Mouse (Mus musculus) NIH3T3 (cell line): ENCODE results near the gene Celf2.

ENCODE experiments used
- DNase-seq: peaks from one replicate; pipeline ENCODE4 v3.0.0-alpha.2; 2012; ENCODE audit warnings: low read depth

Gene Celf2

GRCm38 (mm10) chr2:6871281-6872130 lies 637.9 kb downstream of the Celf2 start:
- peak; percentile 30 for DNase-seq

- no peak for DNase-seq
These were observed 639.2 kb downstream of the Celf2 start for GRCm38 (mm10) chr2:6869956-6870710.

GRCm38 (mm10) chr2:6867297-6867696 lies 642.1 kb downstream of the Celf2 start:
- no peak for DNase-seq

DNA sequence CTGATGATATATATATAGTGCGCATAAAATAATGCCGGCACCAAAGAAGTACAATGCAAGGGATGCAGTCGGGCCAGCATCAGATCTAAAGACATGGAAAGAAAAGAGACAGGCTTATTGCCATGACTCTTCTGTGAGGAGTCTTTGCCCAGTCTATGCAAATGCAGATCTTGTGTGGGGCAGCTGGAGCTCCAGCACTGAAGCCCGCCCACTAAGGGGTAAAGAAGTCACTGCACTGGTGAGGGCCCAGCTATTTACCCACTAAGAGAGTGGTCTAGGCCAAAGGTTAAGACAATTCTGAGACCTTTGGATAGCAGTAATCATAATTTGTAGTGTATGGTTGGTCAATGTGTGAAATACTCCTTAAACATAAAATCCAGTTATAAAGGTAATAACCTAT lies 643.6 kb downstream of the Celf2 start:
- DNase-seq, result no peak

- no peak for DNase-seq
These were observed 659.2 kb downstream of the Celf2 start for GRCm38 (mm10) chr2:6850102-6850644.

DNA sequence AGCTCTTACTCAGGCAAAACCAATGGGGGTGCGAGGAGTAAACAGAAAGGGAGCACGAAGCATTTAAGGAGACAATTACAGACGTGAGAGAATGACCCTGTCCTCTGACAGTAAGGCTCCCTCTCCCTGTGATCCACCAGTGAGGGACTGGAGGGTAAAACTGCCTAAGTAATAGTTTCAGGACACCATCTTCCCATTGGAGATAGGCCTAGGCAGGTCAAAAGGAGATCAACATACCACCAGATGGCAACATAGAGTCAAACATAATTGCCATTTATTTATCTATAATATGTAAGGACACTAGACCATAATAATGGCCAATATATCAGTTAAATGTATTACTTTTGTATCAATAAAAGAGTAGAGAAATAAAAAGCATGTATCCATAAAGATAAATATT lies 660.0 kb downstream of the Celf2 start:
- peak; percentile 36 for DNase-seq

- no peak for DNase-seq
These were observed 679.3 kb downstream of the Celf2 start for GRCm38 (mm10) chr2:6830021-6830420.

DNA sequence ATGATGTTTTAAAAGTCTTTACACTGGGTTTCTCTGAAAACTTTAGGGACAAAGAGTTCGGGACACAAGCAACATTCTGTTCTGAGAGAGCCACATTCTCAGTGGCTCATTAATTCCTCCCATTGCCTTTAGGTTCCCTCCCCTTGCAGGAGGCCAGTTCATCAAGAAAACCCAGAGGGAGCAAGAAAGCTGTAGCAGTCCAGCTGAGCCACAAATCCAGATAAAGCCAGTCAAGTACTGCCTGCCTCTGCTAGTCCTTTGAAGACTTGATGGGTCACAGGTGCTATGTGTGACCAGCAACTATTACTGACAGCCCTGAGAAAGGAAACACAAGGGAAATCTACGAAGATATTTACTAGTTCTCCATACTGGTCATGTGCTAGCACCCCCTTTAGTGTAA lies 681.8 kb downstream of the Celf2 start:
- DNase-seq, result no peak

DNA sequence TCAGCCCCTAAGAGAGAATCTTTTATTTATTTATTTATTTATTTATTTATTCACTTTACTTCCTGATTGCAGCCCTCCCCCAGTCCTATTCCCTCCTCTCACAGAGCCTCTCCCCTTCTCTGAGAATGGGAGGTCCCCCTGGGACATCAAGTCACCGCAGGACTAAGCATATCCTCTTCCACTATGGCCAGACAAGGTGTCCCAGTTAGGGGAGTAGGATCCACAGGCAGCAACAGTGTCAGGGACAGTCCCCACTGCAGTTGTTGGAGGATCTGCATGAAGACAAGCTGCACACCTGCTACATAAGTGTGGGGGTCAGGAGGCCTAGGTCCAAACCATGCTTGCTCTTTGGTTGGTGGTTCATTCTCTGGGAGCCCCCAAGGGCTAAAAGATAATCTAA lies 686.3 kb downstream of the Celf2 start:
- no peak for DNase-seq

- no peak for DNase-seq
These were observed 687.8 kb downstream of the Celf2 start for GRCm38 (mm10) chr2:6821593-6821992.

- DNase-seq, result no peak
These were observed 694.1 kb downstream of the Celf2 start for GRCm38 (mm10) chr2:6815281-6815680.

- DNase-seq, result no peak
These were observed 700.6 kb downstream of the Celf2 start for GRCm38 (mm10) chr2:6808736-6809135.

- DNase-seq, result no peak
These were observed 712.6 kb downstream of the Celf2 start for GRCm38 (mm10) chr2:6796754-6797153.

- DNase-seq, result no peak
These were observed 713.3 kb downstream of the Celf2 start for GRCm38 (mm10) chr2:6795995-6796588.

- DNase-seq, result peak; percentile 4
These were observed 714.5 kb downstream of the Celf2 start for GRCm38 (mm10) chr2:6794858-6795257.

- no peak for DNase-seq
These were observed 718.5 kb downstream of the Celf2 start for GRCm38 (mm10) chr2:6790876-6791275.

- no peak for DNase-seq
These were observed 722.7 kb downstream of the Celf2 start for GRCm38 (mm10) chr2:6786494-6787144.

DNA sequence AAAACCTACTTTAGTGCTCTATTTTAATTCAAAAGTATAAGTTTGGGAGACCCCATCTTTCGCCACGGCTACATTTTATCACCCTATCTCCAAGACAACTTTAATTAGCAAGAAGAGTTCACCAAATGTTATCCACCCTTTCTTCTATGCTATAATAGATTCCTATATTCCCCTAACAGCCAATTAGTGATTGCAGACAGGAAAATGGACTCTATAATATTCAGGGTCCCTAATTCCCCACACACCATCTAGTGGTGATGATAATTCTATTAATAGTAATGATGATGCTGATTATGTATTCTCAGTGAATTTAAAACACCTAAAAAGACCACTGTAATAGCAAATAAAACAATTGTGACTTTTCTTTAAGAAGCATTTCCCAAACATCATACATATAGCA lies 739.1 kb downstream of the Celf2 start:
- no peak for DNase-seq

GRCm38 (mm10) chr2:6762381-6762780 lies 747.0 kb downstream of the Celf2 start:
- peak; percentile 10 for DNase-seq

DNA sequence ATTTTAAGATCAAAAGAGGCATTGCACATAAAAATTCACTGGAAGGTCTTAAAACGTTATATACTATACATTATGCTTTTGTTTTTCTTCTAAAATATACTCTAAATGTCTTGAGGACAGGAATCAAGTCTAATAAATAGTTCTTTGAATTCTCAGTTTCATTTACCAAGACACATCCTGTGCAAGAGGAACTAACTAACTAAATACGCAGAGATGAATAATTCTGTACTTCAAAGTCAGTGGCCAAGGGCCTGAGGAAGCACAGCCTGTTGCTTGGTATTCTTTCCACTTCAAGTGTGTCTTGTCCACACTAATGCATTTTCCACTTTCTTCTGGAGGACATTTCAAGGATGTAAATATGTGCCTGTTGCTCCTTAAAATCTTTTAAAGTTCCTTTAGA lies 766.2 kb downstream of the Celf2 start:
- DNase-seq, result no peak

GRCm38 (mm10) chr2:6739998-6740668 lies 769.2 kb downstream of the Celf2 start:
- DNase-seq, result no peak

DNA sequence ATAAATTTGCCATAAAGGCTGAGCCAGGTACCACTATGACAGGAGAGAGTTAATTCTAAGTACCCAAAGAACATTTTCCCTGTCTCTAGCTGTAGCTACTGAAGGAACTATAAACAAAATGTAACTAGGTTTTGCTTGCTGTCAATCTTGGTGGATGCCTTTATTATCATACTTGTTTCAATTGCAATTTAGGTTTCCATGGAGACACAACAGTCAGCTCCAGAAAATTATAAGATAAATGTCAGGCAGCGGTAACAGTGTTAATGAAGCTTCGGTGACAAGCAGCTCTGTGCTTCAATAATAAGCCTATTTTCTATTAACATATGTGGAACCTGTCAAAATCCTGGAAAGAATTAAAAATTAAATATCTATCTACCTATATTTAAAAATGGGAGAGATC lies 777.3 kb downstream of the Celf2 start:
- DNase-seq, result no peak
